Mouse (Mus musculus) hindbrain, embryonic 15.5 days (tissue): Measurements from ENCODE around the gene Slc39a1. TPM values are rescaled to one million over a fixed set of nuclear protein-coding genes. Genes with fewer than 3 reads are reported as not detected.

Source experiments
- ATAC-seq: fragments of 200-750 bp; cut with Nextera tagmentation; 2 replicates; pipeline ENCODE4 v1.8.0; 2017; ENCODE audit warnings: low read depth, moderate number of reproducible peaks, moderate TSS enrichment; ENCODE audit not compliant: low FRiP score
- H3K27ac ChIP-seq: fragments of 300-500 bp; sonication (generic); replicated peaks from 2 replicates; pipeline ENCODE4 v1.5.1; 2015; ENCODE audit warnings: mild to moderate bottlenecking, inconsistent platforms
- H3K27me3 ChIP-seq: fragments of 300-500 bp; sonication (generic); 2 replicates; pipeline ENCODE4 v1.6.1; 2015; ENCODE audit warnings: control low read depth, inconsistent platforms
- H3K36me3 ChIP-seq: fragments of 300-500 bp; sonication (generic); 2 replicates; pipeline ENCODE4 v1.6.1; 2015; ENCODE audit warnings: control low read depth, inconsistent platforms
- H3K4me1 ChIP-seq: fragments of 300-500 bp; sonication (generic); replicated peaks from 2 replicates; pipeline ENCODE4 v1.6.1; 2015; ENCODE audit warnings: control low read depth, inconsistent platforms
- H3K4me2 ChIP-seq: fragments of 300-500 bp; sonication (generic); 2 replicates; pipeline ENCODE4 v1.6.1; 2015; ENCODE audit warnings: moderate library complexity, mild to moderate bottlenecking, inconsistent platforms
- H3K4me3 ChIP-seq: fragments of 300-500 bp; sonication (generic); 2 replicates; pipeline ENCODE4 v1.5.1; 2015; ENCODE audit warnings: mild to moderate bottlenecking, inconsistent platforms
- H3K9ac ChIP-seq: fragments of 300-500 bp; sonication (generic); 2 replicates; pipeline ENCODE4 v1.6.1; 2015; ENCODE audit warnings: inconsistent platforms
- H3K9me3 ChIP-seq: fragments of 300-500 bp; sonication (generic); 2 replicates; pipeline ENCODE4 v1.6.1; 2016; ENCODE audit warnings: control low read depth, inconsistent platforms
- WGBS: fragments of 180-500 bp; shearing (Covaris S2); methylation state at CpG from one replicate; pipeline ENCODE4 v1.1.7; 2015; 5-methylcytosine and 5-hydroxymethylcytosine counted together
- polyA plus RNA-seq: library from polyadenylated mRNA; unstranded; fragments of >200 nt; fragmentation: Nextera tagmentation; extraction: Ambion mirVana; gene quantifications from 2 replicates; pipeline ENCODE4 v1.2.1, GENCODE M21; 2015

Slc39a1 gene
- polyA plus RNA-seq, 1 experiment from 2014 or later = 52.1 TPM

GRCm38 (mm10) chr3:90220088-90220487 is 27.9 kb upstream of the Slc39a1 start:
- Histone ChIP-seq H3K4me2 (peak overlapping the region; percentile 64), H3K4me3 (peak overlapping the region; percentile 37), H3K9ac (0 out of 2 replicates have a peak overlapping the region, but pooled peaks have one; percentile 14), H3K9me3 (no peaks in the 10 kb centered on the region), H3K27me3 (no peaks in the 10 kb centered on the region), H3K27ac (peak overlapping the region; percentile 77), H3K4me1 (peaks cover 16% of the 10 kb centered on the region), H3K36me3 (no peaks in the 10 kb centered on the region)
- ATAC-seq = no peak
- 14% methylated on average over 6 of the region's 6 CpGs for WGBS

GRCm38 (mm10) chr3:90220531-90220951 is 27.4 kb upstream of the Slc39a1 start:
- Histone ChIP-seq H3K36me3 (no peaks in the 10 kb centered on the region), H3K4me2 (peak overlapping the region; percentile 64), H3K27me3 (no peaks in the 10 kb centered on the region), H3K4me1 (peaks cover 16% of the 10 kb centered on the region), H3K4me3 (peak overlapping the region; percentile 37), H3K9me3 (no peaks in the 10 kb centered on the region), H3K27ac (peak overlapping the region; percentile 77), H3K9ac (peak overlapping the region; percentile 14)
- ATAC-seq = peak; percentile 68
- WGBS = under 1% methylated on average over 18 of the region's 20 CpGs

DNA sequence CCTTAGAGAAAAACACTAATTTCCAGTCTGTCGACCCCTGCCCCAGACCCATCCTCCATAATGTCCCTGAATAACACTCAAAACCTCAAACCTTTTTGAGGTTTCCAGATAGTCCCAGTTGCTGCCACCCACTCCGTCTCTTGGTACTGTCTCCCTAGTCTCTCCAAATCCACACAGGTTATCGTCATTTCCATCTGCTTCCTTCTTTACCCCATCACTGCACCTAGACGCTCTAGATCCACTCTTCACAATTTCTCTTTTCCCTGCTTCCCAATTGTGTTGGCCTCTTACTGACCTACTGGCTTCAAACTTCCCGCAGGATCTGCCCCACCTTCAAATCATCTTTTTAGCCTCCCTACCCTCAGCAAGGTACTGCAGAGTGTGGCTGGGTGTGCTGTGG is 26.8 kb upstream of the Slc39a1 start:
- Histone ChIP-seq H3K4me2 (peak overlapping the region; percentile 64), H3K9me3 (no peaks in the 10 kb centered on the region), H3K4me1 (peaks cover 16% of the 10 kb centered on the region), H3K27ac (no peak overlapping the region), H3K4me3 (peak overlapping the region; percentile 37), H3K9ac (0 out of 2 replicates have a peak overlapping the region, but pooled peaks have one; percentile 6), H3K27me3 (no peaks in the 10 kb centered on the region), H3K36me3 (no peaks in the 10 kb centered on the region)
- ATAC-seq = no peak
- 30% methylated on average over 5 of the region's 5 CpGs for WGBS

GRCm38 (mm10) chr3:90222455-90222854 is 25.5 kb upstream of the Slc39a1 start:
- no peaks in the 10 kb centered on the region for H3K27me3 ChIP-seq
- WGBS = 94% methylated on average over 4 of the region's 4 CpGs
- no peak overlapping the region for H3K4me3 ChIP-seq
- peaks cover 16% of the 10 kb centered on the region for H3K4me1 ChIP-seq
- H3K36me3 ChIP-seq = no peaks in the 10 kb centered on the region
- no peak overlapping the region for H3K9ac ChIP-seq
- H3K9me3 ChIP-seq = no peaks in the 10 kb centered on the region
- no peak overlapping the region for H3K27ac ChIP-seq
- no peak overlapping the region for H3K4me2 ChIP-seq
- no peak for ATAC-seq

- Histone ChIP-seq H3K4me3 (no peak overlapping the region), H3K4me2 (no peak overlapping the region), H3K4me1 (peaks cover 16% of the 10 kb centered on the region), H3K27ac (no peak overlapping the region), H3K36me3 (no peaks in the 10 kb centered on the region), H3K9me3 (no peaks in the 10 kb centered on the region), H3K9ac (no peak overlapping the region), H3K27me3 (no peaks in the 10 kb centered on the region)
- ATAC-seq = no peak
- 84% methylated on average over 3 of the region's 3 CpGs for WGBS
Measured at GRCm38 (mm10) chr3:90222941-90223340, 25.0 kb upstream of the Slc39a1 start.

DNA sequence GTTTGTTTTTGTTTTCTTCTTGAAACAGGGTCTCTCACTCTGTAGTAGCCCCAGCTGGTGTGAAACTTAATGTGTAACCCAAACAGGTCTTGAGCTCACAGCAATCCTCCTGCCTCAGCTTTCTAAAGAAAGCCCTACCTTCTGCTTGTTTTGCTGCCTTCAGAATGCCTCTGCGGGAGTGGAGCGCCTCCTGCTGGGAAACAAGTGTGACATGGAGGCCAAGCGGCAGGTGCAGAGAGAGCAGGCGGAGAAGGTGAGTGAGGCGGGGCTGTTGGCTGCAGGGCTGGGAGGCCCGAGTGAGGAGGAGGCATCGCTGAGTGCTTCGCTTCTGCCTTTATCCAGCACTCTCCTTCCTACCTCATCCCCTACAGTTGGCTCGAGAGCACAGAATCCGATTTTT is 23.6 kb upstream of the Slc39a1 start:
- 82% methylated on average over 10 of the region's 10 CpGs for WGBS

DNA sequence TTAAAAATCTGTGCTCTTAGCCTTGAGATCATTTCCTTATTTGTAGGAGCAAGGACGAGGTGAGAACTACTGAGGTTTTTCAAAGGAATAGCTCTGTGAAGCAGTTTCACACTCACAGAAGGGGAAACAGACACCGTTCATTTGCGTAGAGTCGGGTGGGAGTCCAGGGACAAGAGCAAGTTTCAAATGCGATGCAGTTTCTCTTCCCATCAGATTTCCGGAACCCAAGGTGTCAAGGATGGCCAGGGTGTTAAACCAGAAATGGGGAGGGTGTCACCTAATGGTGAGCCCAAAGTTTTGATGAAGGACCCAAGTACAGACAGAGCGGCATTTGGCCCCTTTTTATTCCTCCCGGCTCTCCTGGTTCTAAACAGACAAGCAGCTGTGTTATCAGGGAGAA is 16.9 kb upstream of the Slc39a1 start:
- Histone ChIP-seq H3K27me3 (no peaks in the 10 kb centered on the region), H3K9me3 (no peaks in the 10 kb centered on the region), H3K27ac (peak overlapping the region; percentile 71), H3K9ac (peak overlapping the region; percentile 51), H3K4me2 (peak overlapping the region; percentile 80), H3K36me3 (peaks cover 16% of the 10 kb centered on the region), H3K4me1 (peaks cover 15% of the 10 kb centered on the region), H3K4me3 (peak overlapping the region; percentile 78)
- WGBS = 18% methylated on average over 8 of the region's 8 CpGs
- ATAC-seq = no peak

More for the DNA sequence above, 23.6 kb upstream of the Slc39a1 start:
- no peaks in the 10 kb centered on the region for H3K36me3 ChIP-seq
- H3K4me2 ChIP-seq = no peak overlapping the region
- H3K9ac ChIP-seq = no peak overlapping the region
- no peaks in the 10 kb centered on the region for H3K27me3 ChIP-seq
- ATAC-seq = no peak
- H3K4me3 ChIP-seq = no peak overlapping the region
- no peaks in the 10 kb centered on the region for H3K9me3 ChIP-seq
- no peak overlapping the region for H3K27ac ChIP-seq
- H3K4me1 ChIP-seq = peaks cover 16% of the 10 kb centered on the region

- WGBS = under 1% methylated on average over 61 of the region's 61 CpGs
- peak; percentile 98 for ATAC-seq
- H3K9me3 ChIP-seq = no peaks in the 10 kb centered on the region
- H3K27ac ChIP-seq = peak within 1 kb of the TSS; percentile 85
- peak within 1 kb of the TSS; percentile 78 for H3K4me3 ChIP-seq
- peak within 1 kb of the TSS; percentile 69 for H3K9ac ChIP-seq
- H3K4me1 ChIP-seq = peaks cover 15% of the 10 kb centered on the region
- peak within 1 kb of the TSS; percentile 80 for H3K4me2 ChIP-seq
- no peaks in the 10 kb centered on the region for H3K27me3 ChIP-seq
- H3K36me3 ChIP-seq = peaks cover 16% of the 10 kb centered on the region
Measured at GRCm38 (mm10) chr3:90231507-90232333, 16.3 kb upstream of the Slc39a1 start, which contains the start of gene Jtb. Gene Jtb (plus strand): TSS chr3:90231597.

DNA sequence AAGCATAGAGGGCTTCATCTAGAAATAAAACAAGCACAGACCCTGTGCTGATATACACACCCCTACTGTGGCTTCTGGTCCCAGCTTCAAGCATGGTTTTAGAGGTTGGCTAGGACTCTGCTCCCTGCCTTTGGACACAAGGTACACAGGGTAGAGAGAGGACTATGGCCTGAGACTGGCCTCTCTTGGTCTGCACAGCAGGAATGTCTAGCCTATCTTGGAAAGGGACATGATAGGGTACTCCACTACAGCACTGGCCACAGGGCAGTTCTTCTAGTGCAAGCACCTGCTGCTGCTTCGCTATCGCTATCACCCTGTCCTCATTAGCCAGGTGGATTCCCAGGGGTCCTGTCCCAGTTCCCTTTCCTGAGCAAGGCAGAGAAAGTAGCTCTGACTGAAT is 6.7 kb upstream of the Slc39a1 start:
- H3K27me3 ChIP-seq = no peaks in the 10 kb centered on the region

DNA sequence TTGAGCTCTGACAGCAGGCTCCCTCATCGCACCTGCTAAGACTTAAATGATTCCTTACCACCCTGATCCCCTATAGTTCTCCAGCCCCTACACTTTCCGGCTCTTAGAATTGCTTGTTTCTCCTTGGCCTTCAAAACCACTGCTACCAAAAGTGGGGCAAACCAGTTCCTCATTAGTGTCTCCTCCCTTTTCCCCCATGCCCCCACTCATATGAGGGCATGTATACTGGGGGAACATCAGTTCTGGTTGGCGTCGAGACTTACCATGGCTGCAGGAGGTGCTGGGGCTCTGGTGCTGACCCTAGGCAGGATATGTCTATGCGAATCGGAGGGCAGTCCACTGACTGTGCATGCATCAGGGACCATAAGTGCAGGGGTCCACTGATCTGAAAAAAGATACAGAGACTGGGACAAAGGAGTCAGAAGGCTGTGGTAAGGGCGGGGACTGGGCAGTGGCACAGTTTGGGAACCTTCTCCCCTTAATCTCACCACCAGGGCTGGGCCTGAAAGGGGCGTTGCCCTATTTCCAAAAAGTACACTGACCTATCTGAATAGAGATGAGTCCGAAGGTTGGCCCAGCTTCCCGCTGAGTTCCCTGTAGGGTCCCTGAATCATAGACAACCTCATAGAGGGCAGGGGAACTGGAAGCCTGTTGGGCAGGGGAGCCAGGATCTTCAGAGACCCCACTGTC is 6.2 kb upstream of the Slc39a1 start:
- Histone ChIP-seq H3K27ac (no peak overlapping the region), H3K9ac (no peak overlapping the region), H3K4me2 (no peak overlapping the region), H3K36me3 (no peaks in the 10 kb centered on the region), H3K4me1 (peaks cover 12% of the 10 kb centered on the region), H3K27me3 (no peaks in the 10 kb centered on the region), H3K9me3 (no peaks in the 10 kb centered on the region), H3K4me3 (no peak overlapping the region)
- peak; percentile 36; the same call in 1 of the 2 replicates for ATAC-seq
- WGBS = 88% methylated on average over 10 of the region's 10 CpGs

More for the DNA sequence above, 6.7 kb upstream of the Slc39a1 start:
- no peak overlapping the region for H3K27ac ChIP-seq
- 85% methylated on average over 2 of the region's 2 CpGs for WGBS
- no peak overlapping the region for H3K9ac ChIP-seq
- no peaks in the 10 kb centered on the region for H3K9me3 ChIP-seq
- H3K4me1 ChIP-seq = peaks cover 12% of the 10 kb centered on the region
- ATAC-seq = 0 out of 2 replicates have a peak, but pooled peaks have one; percentile 6
- no peaks in the 10 kb centered on the region for H3K36me3 ChIP-seq
- H3K4me2 ChIP-seq = no peak overlapping the region
- H3K4me3 ChIP-seq = no peak overlapping the region

DNA sequence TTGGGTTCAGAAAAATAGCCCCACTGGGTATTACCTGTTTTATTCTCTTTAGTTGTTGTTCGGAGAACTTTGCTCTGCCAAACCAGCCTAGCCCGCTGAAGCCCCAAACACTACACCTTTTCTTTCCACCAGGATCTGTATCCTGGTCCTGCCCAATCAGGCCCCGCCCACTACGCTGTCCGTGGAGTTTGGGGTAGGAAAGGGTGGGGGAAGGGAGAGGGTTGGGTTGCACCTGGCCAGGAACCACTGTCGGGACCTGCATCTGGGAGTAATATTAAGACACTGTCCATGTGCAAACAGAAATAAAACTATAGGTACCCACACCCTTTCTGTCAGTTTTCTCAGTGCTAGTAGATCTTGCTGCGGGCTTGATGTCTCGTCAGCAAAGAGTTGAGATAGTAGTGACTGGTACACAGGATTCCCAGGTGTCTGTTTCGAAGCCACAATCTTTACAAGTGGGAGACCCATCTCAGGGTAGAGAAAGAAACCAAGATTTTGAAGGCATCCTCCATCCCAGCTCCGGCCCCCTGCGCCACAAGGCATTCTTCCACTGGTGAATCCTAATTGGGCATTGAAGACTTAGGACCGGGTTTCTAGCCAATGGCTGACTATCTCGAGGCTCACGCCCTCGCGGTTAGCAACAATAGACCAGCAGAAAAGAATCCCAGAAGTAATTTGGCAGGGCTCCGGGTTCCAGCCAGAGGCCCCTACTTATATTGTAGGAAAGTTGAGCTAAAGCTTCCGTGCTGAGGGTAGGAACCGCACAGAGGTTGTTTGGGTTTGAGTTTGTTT is 4.8 kb upstream of the Slc39a1 start, which contains the start of gene Creb3l4:
Gene Creb3l4 (minus strand): TSS at position 529 of the 792 bp plus-strand sequence.
- Histone ChIP-seq H3K27ac (peak within 1 kb of the TSS; percentile 36; the same call in 1 of the 2 replicates), H3K4me2 (peak within 1 kb of the TSS; percentile 61)

More for the DNA sequence above, 4.8 kb upstream of the Slc39a1 start, which contains the start of gene Creb3l4:
- H3K9ac ChIP-seq = no peak within 1 kb of the TSS
- 3% methylated on average over 19 of the region's 19 CpGs for WGBS
- H3K4me3 ChIP-seq = peak within 1 kb of the TSS; percentile 25
- ATAC-seq = no peak
- H3K36me3 ChIP-seq = no peaks in the 10 kb centered on the region
- no peaks in the 10 kb centered on the region for H3K27me3 ChIP-seq
- H3K4me1 ChIP-seq = peaks cover 16% of the 10 kb centered on the region
- no peaks in the 10 kb centered on the region for H3K9me3 ChIP-seq
